Mouse (Mus musculus): Measurements from ENCODE around the gene Gpx6. TPM values are rescaled to one million over a fixed set of nuclear protein-coding genes. Genes with fewer than 3 reads are reported as not detected.

The Gpx6 gene
- polyA plus RNA-seq, 1 experiment from 2014 or later = not detected

DNA sequence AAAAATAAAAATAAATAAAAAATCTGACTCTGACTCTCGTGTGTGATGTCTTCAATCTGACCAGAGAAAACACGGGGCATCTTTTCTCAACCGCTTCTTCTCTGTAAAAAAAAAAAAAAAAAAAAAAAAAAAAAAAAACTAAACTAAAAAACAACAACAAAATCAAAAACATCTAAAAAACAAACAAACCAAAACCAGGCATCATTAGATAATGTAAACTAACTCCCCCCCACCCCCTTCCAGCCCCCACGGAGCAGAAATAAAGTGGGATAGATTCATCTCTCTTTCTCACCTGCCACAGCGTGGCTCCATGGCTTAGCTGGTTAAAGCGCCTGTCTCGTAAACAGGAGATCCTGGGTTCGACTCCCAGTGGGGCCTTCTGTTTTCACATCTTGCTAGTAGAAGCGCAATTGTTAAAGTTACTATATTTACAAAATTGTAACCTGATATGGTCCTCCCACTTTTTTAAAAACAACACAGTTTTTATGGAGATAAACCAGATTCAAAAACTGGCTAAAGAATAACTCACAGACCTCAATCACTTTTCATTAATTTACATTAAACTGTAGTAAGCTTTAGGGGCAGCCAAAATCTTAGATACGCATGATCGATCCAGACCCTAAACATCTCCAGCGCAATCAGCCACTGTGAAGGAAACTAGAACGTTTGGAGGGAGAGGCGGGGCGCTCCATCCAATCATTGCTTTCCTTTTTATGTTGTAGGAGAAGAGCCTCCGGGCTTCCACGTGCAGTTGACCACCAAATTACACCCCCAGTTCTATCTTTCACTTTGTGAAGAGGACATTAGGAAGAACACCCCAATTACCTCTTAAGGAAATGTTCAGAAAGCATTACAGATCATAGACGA, 10.8 kb downstream of the Gpx6 start:
- in situ Hi-C loops (cut with MboI; ENCODE audit: low pct_unique_long_range_greater_than_20kb) = loop anchor here (10.0 kb wide), 1 partner anchor 88 kb away; no protein-coding TSS in a partner anchor
- DNase-seq (ENCODE audit: low read depth, low spot score) = no peak

DNA sequence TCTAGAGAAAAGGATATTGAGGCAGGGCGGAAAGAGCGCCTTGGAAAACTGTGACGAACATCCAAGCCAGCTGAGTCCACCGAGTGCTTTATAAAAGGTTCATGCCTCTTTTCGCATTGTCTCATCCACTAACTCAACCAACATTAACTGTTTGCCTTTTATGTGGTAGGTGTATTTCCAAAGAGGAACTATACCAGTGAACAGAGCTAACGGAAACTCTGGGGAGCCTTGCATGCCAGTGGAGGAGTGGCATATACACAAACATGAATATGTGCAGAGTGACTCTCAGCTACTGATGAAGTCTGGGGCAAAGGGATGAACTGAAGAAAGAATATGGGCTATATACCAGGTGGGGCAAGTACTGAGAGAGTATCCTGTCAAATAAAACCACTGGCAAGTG, 11.5 kb downstream of the Gpx6 start:
- ATAC-seq = no peak
- H3K27me3 ChIP-seq = peaks cover 11% of the 10 kb centered on the region
- in situ Hi-C loops (cut with MboI; ENCODE audit: low pct_unique_long_range_greater_than_20kb) = loop anchor here (10.0 kb wide), 1 partner anchor 89 kb away; no protein-coding TSS in a partner anchor
- DNase-seq (ENCODE audit: low read depth, low spot score) = no peak
- TF ChIP-seq CTCF (IDR thresholded peaks at IDR 0.05) = no peak
- POLR2A ChIA-PET = interaction anchor here (0.6 kb wide), 1 partner anchor 75 kb away, joined by 3 read pairs; no protein-coding TSS in a partner anchor
- CTCF ChIA-PET = no interaction called here

More for the DNA sequence above, 10.8 kb downstream of the Gpx6 start:
- POLR2A ChIA-PET = interaction anchor here (0.6 kb wide), 1 partner anchor 76 kb away, joined by 3 read pairs; no protein-coding TSS in a partner anchor
- CTCF ChIA-PET = interaction anchor here (1.0 kb wide), 1 partner anchor 19 kb away, joined by 3 read pairs; no protein-coding TSS in a partner anchor
- no peak for TF ChIP-seq CTCF (IDR thresholded peaks at IDR 0.05)
- ATAC-seq = no peak
- peaks cover 4% of the 10 kb centered on the region for H3K27me3 ChIP-seq

DNA sequence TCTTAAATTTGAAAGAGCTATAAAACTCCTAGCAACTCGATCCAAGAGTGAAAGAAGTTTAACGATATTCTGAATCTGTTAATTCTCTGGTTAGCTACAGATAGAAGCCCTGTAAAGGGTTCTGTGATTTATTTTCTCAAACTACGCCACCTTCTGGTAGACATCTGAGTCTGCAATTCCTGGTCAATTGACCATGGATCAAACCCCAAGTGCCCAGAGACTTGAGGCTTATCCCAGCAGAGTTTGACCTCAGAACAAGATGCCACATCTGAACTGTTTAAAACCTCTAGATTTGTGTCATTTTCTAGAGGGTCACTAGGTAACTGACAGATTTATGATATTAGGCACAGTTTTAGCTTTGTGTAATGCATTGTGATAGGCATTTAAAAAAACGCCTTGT, 14.3 kb downstream of the Gpx6 start:
- in situ Hi-C loops (cut with MboI; ENCODE audit: low pct_unique_long_range_greater_than_20kb) = loop anchor here (5.0 to 10.0 kb wide), 2 partner anchors 91 to 164 kb away; no protein-coding TSS in a partner anchor
- peak; percentile 59 for TF ChIP-seq CTCF (IDR thresholded peaks at IDR 0.05)
- peaks cover 15% of the 10 kb centered on the region for H3K27me3 ChIP-seq
- ATAC-seq (peak; percentile 44), DNase-seq (ENCODE audit: low read depth, low spot score) (no peak)
- CTCF ChIA-PET = interaction anchor here (1.2 to 1.5 kb wide), 6 partner anchors 9 to 92 kb away, joined by 3 to 4 read pairs (median 3); no protein-coding TSS in a partner anchor
- POLR2A ChIA-PET = no interaction called here

- H3K27me3 ChIP-seq = peaks cover 15% of the 10 kb centered on the region
- DNase-seq (ENCODE audit: low read depth, low spot score) (no peak), ATAC-seq (peak; percentile 59)
- ChIA-PET CTCF (interaction anchor here (1.2 to 1.5 kb wide), 7 partner anchors 9 to 93 kb away, joined by 3 to 5 read pairs (median 3); no protein-coding TSS in a partner anchor), POLR2A (interaction anchor here (0.6 kb wide), 1 partner anchor 52 kb away, joined by 3 read pairs; no protein-coding TSS in a partner anchor)
- in situ Hi-C loops (cut with MboI; ENCODE audit: low pct_unique_long_range_greater_than_20kb) = loop anchor here (5.0 to 10.0 kb wide), 2 partner anchors 92 to 164 kb away; no protein-coding TSS in a partner anchor
- peak; percentile 85 for TF ChIP-seq CTCF (IDR thresholded peaks at IDR 0.05)
Observed at GRCm38 (mm10) chr13:21326657-21327211, 14.8 kb downstream of the Gpx6 start.

- no peak for DNase-seq (ENCODE audit: low read depth, low spot score)
- in situ Hi-C loops (cut with MboI; ENCODE audit: low pct_unique_long_range_greater_than_20kb) = loop anchor here (5.0 to 10.0 kb wide), 2 partner anchors 93 to 165 kb away; no protein-coding TSS in a partner anchor
- no peak for ATAC-seq
- peaks cover 15% of the 10 kb centered on the region for H3K27me3 ChIP-seq
- no peak for TF ChIP-seq CTCF (IDR thresholded peaks at IDR 0.05)
- CTCF ChIA-PET = interaction anchor here (1.3 to 1.4 kb wide), 2 partner anchors 9 to 22 kb away, joined by 3 to 5 read pairs; no protein-coding TSS in a partner anchor
- POLR2A ChIA-PET = interaction anchor here (0.6 kb wide), 1 partner anchor 51 kb away, joined by 3 read pairs; no protein-coding TSS in a partner anchor
Observed at GRCm38 (mm10) chr13:21327424-21327823, 15.5 kb downstream of the Gpx6 start.

- POLR2A ChIA-PET = no interaction called here
- no peak for TF ChIP-seq CTCF (IDR thresholded peaks at IDR 0.05)
- DNase-seq (ENCODE audit: low read depth, low spot score) (no peak), ATAC-seq (no peak)
- CTCF ChIA-PET = no interaction called here
- peaks cover 22% of the 10 kb centered on the region for H3K27me3 ChIP-seq
- in situ Hi-C loops (cut with MboI; ENCODE audit: low pct_unique_long_range_greater_than_20kb) = no loop called here
Observed at GRCm38 (mm10) chr13:21346610-21347009, 34.7 kb downstream of the Gpx6 start, which contains the start of gene Olfr1367. TSS of gene Olfr1367 (plus strand) at chr13:21346910.

GRCm38 (mm10) chr13:21350593-21350992, 38.7 kb downstream of the Gpx6 start:
- POLR2A ChIA-PET = no interaction called here
- CTCF ChIA-PET = no interaction called here
- ATAC-seq (no peak), DNase-seq (ENCODE audit: low read depth, low spot score) (no peak)
- no peak for TF ChIP-seq CTCF (IDR thresholded peaks at IDR 0.05)
- in situ Hi-C loops (cut with MboI; ENCODE audit: low pct_unique_long_range_greater_than_20kb) = no loop called here
- peaks cover 3% of the 10 kb centered on the region for H3K27me3 ChIP-seq

GRCm38 (mm10) chr13:21362621-21363248, 50.8 kb downstream of the Gpx6 start, which contains the start of gene Zscan12:
TSS of gene Zscan12 (plus strand) at chr13:21362820.
- no peak for TF ChIP-seq CTCF (IDR thresholded peaks at IDR 0.05)
- peak; percentile 77 for DNase-seq (ENCODE audit: low read depth, low spot score)
- no peaks in the 10 kb centered on the region for H3K27me3 ChIP-seq
- ChIA-PET POLR2A (interaction anchor here (0.6 to 1.4 kb wide), 2 partner anchors 26 to 53 kb away, joined by 3 read pairs; no protein-coding TSS in a partner anchor), CTCF (no interaction called here)
- in situ Hi-C loops (cut with MboI; ENCODE audit: low pct_unique_long_range_greater_than_20kb) = no loop called here
- peak; percentile 99 for ATAC-seq

- in situ Hi-C loops (cut with MboI; ENCODE audit: low pct_unique_long_range_greater_than_20kb) = no loop called here
- ATAC-seq = no peak
Observed at GRCm38 (mm10) chr13:21363719-21364118, 51.8 kb downstream of the Gpx6 start.

GRCm38 (mm10) chr13:21366635-21367034, 54.7 kb downstream of the Gpx6 start:
- POLR2A ChIA-PET = no interaction called here
- H3K27me3 ChIP-seq = no peaks in the 10 kb centered on the region
- in situ Hi-C loops (cut with MboI; ENCODE audit: low pct_unique_long_range_greater_than_20kb) = no loop called here
- CTCF ChIA-PET = no interaction called here
- ATAC-seq (no peak), DNase-seq (ENCODE audit: low read depth, low spot score) (no peak)
- TF ChIP-seq CTCF (IDR thresholded peaks at IDR 0.05) = no peak

More at GRCm38 (mm10) chr13:21363719-21364118, 51.8 kb downstream of the Gpx6 start:
- DNase-seq (ENCODE audit: low read depth, low spot score) = no peak
- CTCF ChIA-PET = interaction anchor here (1.6 kb wide), 1 partner anchor 11 kb away, joined by 3 read pairs; no protein-coding TSS in a partner anchor
- POLR2A ChIA-PET = interaction anchor here (0.6 to 1.4 kb wide), 2 partner anchors 25 to 52 kb away, joined by 3 read pairs; no protein-coding TSS in a partner anchor
- H3K27me3 ChIP-seq = no peaks in the 10 kb centered on the region
- TF ChIP-seq CTCF (IDR thresholded peaks at IDR 0.05) = no peak

Other genes starting within 250 kb of the Gpx6 start
- not detected for gene Olfr1370, start 237.2 kb upstream of the Gpx6 start, polyA plus RNA-seq (2021)
- gene Olfr1369-ps1, start 200.6 kb upstream of the Gpx6 start, polyA plus RNA-seq (2021) = 0.08 TPM
- gene Olfr263, start 182.5 kb upstream of the Gpx6 start, polyA plus RNA-seq (2021) = not detected
- not detected for gene Olfr1368, start 166.3 kb upstream of the Gpx6 start, polyA plus RNA-seq (2021)
- gene Trim27, start 132.7 kb upstream of the Gpx6 start, polyA plus RNA-seq (2021) = 57.8 TPM
- not detected for gene Gpx5, start 19.4 kb upstream of the Gpx6 start, polyA plus RNA-seq (2021)
- gene Olfr1367, start 34.8 kb downstream of the Gpx6 start, polyA plus RNA-seq (2021) = not detected
- gene Zscan12, start 50.7 kb downstream of the Gpx6 start, polyA plus RNA-seq (2021) = 10.4 TPM
- gene Zkscan3, start 90.6 kb downstream of the Gpx6 start, polyA plus RNA-seq (2021) = 54.0 TPM
- 0.17 TPM for gene Pgbd1, start 128.9 kb downstream of the Gpx6 start, polyA plus RNA-seq (2021)
- gene Zscan26, start 141.6 kb downstream of the Gpx6 start, polyA plus RNA-seq (2021) = 25.5 TPM
- gene Nkapl, start 156.4 kb downstream of the Gpx6 start, polyA plus RNA-seq (2021) = 0.42 TPM
- 2.5 TPM for gene Zkscan4, start 166.8 kb downstream of the Gpx6 start, polyA plus RNA-seq (2021)
- not detected for gene Gm10065, start 167.3 kb downstream of the Gpx6 start, polyA plus RNA-seq (2021)
- gene AK157302, start 183.1 kb downstream of the Gpx6 start, polyA plus RNA-seq (2021) = 34.4 TPM
- 416 TPM for gene Gm11273, start 189.3 kb downstream of the Gpx6 start, polyA plus RNA-seq (2021)
- 12.5 TPM for gene Zkscan8, start 219.0 kb downstream of the Gpx6 start, polyA plus RNA-seq (2021)
- gene Olfr1366, start 230.7 kb downstream of the Gpx6 start, polyA plus RNA-seq (2021) = 0.01 TPM
- 0.09 TPM for gene Olfr1535, start 247.8 kb downstream of the Gpx6 start, polyA plus RNA-seq (2021)